Mouse (Mus musculus) heart, postnatal 25 days (tissue): ENCODE results near the gene Iltifb. TPM values are rescaled to one million over a fixed set of nuclear protein-coding genes. Genes with fewer than 3 reads are reported as not detected.
"Not testable (repeated sequence)": the region's sequence is repeated elsewhere in the genome, so short reads cannot be mapped to it uniquely, and the experiment has no call there.

Source experiments
- DNase-seq: peaks from one replicate; pipeline ENCODE4 v3.0.0; 2022; ENCODE audit warnings: low spot score
- intact Hi-C: fragments of 180-260 bp; cut with DNase I; formaldehyde crosslinking; loops from one replicate; pipeline ENCODE4 v1.15.1; 2025
- total RNA-seq, 2 experiments: library from RNA; stranded (reverse); gene quantifications; 2 replicates each; pipeline ENCODE4 v1.2.3; 2021

Gene Iltifb
- not detected for total RNA-seq

DNA sequence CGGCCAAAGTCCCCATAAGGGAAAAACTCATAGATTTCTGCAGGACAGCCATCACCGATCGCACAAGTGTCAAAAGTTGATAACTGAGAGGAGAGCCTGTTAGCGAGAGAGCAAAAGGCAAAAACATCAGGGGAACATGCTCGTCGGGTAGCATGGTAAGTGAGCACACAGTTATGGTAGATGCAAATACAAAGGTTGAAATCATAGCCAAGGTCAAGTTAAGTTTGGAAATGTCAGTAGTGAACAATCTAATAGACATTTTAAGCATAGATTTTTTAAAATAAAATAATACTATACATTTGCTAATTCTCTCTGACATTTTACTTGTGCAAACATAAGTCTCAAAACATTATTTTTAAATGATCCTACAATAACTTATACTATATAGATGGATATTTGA, at the start of gene Iltifb:
Gene Iltifb (minus strand): TSS at position 101 of the 400 bp plus-strand sequence.
- intact Hi-C loops: no loop called here

DNA sequence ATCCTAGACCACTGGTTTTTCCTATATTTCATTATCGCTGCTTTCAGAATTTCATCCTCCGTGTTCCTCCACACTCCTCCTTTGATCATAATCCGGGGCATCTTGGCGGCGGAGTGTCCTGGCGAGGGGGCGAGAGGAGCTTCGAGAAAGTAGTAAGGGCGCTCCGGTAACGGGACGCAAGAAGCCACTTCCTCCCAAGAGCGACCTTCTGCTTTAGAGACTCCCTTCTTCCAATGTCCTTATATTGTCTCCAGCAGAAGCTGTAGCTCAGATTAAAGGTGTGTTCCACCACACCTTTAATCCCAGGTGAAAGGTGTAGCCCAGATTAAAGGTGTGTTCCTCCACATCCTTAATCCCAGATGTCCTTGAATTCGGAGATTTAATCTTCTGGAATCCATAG, 48.3 kb upstream of the Iltifb start, which contains the start of gene Gm9046:
Gene Gm9046 (minus strand): TSS at position 101 of the 400 bp plus-strand sequence.
- DNase-seq, intact Hi-C loops: not testable (repeated sequence)

More for the DNA sequence above, at the start of gene Iltifb:
- no peak for DNase-seq

DNA sequence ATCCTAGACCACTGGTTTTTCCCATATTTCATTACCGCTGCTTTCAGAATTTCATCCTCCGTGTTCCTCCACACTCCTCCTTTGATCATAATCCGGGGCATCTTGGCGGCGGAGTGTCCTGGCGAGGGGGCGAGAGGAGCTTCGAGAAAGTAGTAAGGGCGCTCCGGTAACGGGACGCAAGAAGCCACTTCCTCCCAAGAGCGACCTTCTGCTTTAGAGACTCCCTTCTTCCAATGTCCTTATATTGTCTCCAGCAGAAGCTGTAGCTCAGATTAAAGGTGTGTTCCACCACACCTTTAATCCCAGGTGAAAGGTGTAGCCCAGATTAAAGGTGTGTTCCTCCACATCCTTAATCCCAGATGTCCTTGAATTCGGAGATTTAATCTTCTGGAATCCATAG, 42.9 kb upstream of the Iltifb start, which contains the start of gene Gm9045:
Gene Gm9045 (minus strand): TSS at position 101 of the 400 bp plus-strand sequence.
- intact Hi-C loops, DNase-seq: not testable (repeated sequence)

DNA sequence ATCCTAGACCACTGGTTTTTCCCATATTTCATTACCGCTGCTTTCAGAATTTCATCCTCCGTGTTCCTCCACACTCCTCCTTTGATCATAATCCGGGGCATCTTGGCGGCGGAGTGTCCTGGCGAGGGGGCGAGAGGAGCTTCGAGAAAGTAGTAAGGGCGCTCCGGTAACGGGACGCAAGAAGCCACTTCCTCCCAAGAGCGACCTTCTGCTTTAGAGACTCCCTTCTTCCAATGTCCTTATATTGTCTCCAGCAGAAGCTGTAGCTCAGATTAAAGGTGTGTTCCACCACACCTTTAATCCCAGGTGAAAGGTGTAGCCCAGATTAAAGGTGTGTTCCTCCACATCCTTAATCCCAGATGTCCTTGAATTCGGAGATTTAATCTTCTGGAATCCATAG, 37.5 kb upstream of the Iltifb start, which contains the start of gene Gm9044:
Gene Gm9044 (minus strand): TSS at position 101 of the 400 bp plus-strand sequence.
- intact Hi-C loops, DNase-seq: not testable (repeated sequence)

DNA sequence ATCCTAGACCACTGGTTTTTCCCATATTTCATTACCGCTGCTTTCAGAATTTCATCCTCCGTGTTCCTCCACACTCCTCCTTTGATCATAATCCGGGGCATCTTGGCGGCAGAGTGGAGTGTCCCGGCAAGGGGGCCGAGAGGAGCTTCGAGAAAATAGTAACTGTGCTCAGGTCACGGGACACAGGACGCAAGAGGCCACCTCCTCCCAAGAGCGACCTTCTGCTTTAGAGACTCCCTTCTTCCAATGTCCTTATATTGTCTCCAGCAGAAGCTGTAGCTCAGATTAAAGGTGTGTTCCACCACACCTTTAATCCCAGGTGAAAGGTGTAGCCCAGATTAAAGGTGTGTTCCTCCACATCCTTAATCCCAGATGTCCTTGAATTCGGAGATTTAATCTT, 32.0 kb upstream of the Iltifb start, which contains the start of gene Gm9040:
Gene Gm9040 (minus strand): TSS at position 101 of the 400 bp plus-strand sequence.
- intact Hi-C loops: not testable (repeated sequence)

DNA sequence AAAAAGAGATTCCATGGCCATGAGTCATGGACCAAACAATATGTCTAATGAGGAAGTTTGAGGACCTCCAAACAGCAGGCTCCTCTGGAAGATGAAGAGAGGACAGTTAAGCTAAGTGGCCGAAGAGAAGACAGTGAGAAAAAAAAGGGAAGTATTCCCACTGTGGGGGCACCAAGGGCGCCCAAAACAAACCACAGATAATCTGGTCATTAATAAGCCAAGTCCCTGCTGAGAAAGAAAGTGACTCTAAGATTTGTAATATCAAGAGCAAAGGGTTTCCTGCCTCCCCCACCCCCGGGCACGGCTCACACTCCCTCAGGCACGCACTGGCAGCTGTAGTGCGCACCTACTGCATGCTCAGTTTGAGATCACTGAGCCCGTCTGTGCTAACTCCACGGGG, 24.2 kb upstream of the Iltifb start:
- intact Hi-C loops: no loop called here
- no peak for DNase-seq

More for the DNA sequence above, 32.0 kb upstream of the Iltifb start, which contains the start of gene Gm9040:
- DNase-seq: not testable (repeated sequence)

DNA sequence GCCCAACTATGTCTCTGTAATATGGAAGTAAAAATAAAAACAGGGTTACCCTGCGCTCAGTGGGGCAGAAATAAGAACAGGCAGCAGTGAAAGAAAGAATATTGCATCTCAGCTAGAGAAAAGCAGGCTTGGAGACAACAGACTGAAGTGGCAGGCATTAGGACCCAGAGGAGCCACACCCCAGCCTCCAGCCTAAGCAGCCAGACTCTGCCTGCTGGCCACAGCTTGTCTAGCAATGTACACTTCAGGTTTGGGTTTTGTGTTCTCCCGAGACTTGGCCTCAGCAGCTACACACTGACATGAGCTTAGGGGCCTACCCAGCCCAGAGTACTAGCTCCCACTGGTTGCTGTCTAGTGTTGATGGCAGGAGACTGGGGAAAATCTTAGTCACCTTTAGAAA, 7.3 kb upstream of the Iltifb start:
- intact Hi-C loops, DNase-seq: not testable (repeated sequence)

DNA sequence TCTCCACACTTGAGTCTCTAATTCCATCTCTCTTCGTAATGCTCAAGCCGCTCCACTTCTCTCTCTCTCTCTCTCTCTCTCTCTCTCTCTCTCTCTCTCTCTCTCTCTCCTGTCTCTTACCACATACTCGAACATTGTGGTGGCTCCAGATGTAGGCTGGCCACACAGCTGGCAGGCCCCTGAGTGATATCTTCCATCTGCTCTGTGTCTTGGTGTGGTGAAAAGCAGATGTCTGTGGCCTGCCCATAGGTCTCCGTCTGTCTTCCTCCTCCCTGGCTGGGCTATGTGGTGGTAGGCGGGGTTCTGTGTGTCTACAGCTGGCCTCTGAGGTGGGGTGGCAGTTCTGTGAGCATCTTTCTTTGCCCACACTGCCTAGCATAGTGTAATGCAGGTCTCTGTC, 11.8 kb downstream of the Iltifb start:
- intact Hi-C loops, DNase-seq: not testable (repeated sequence)

DNA sequence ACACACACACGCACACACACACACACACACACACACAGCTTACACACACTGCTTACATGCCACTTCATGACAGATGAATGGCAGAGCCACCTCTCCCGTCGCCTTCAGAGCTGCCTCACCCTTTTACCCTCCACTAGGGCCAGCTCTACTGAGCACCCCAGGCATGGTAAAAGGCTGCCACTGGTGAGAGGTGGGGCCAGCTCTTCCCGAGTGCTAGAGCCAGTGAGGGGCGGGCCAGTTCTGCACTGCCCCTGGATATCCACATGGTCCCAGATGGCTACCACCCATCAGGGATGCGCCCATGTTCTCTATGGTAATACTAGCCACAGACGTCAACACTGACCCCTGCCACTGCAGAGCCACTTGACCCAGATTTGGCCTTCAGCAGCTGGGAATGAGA, 12.3 kb downstream of the Iltifb start:
- intact Hi-C loops, DNase-seq: not testable (repeated sequence)

DNA sequence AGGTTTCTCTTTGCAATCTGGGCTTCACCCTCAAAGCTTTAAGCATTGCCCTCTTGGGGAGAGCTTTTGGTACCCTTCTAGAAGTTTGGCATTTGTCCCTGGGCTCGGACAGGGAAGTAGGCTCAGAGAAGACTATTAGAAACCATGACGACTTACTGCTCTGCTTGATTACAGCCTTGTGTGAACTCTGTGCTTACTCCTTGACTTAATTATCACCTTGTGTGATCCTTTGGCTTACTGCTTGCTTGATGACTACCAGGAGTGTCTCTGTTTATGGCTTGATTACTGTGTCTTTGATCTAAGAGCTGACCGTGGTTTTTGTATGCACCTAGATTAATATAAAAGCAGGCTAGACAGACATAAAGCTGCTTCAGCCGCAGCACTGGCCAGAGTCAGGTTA, 16.8 kb downstream of the Iltifb start:
- intact Hi-C loops, DNase-seq: not testable (repeated sequence)

DNA sequence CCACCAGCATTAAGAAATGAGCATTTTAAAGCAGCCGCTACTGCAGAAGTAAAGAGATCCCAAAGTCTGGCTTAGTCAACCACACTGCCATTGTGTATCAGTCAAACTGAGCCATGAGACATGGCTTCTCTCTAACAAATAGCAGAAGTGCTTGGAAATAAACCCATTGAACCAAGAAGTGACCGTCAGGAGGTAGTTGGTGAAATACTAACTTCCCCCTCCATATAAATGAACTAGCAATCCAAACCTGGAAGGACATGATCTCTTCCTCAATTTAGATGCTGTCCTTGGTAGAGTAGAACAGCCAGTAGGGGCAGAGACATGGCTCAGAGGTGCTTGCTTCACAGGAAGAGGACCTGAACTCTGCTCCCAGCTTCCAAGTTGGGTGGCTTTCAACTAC, 23.4 kb downstream of the Iltifb start:
- DNase-seq, intact Hi-C loops: not testable (repeated sequence)

DNA sequence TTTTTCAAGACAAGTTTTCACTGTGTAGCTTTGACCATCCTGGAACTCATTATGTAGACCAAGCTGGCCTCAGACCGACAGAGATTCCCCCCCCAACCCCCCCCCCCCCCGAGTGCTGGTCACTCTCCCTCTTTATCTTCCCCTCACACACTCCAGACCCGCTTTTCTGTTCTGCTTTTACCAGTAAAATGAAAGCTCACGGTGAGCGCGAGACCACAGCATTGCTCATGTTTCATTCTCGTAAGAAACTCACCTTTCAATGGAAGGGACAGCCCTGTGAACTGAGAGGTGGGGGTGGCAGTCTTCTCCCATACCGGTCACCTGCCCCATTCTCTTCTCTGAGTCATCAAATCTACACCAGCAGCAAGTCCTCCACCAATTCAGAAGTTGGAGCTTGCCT, 26.0 kb downstream of the Iltifb start:
- DNase-seq, intact Hi-C loops: not testable (repeated sequence)

DNA sequence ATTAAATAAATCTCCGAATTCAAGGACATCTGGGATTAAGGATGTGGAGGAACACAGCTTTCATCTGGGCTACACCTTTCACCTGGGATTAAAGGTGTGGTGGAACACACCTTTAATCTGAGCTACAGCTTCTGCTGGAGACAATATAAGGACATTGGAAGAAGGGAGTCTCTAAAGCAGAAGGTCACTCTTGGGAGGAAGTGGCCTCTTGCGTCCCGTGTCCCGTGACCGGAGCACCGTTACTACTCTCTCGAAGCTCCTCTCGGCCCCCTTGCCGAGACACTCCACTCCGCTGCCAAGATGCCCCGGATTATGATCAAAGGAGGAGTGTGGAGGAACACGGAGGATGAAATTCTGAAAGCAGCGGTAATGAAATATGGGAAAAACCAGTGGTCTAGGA, 36.5 kb downstream of the Iltifb start, which contains the start of gene Gm32802:
Gene Gm32802 (plus strand): TSS at position 301 of the 400 bp plus-strand sequence.
- DNase-seq, intact Hi-C loops: not testable (repeated sequence)

DNA sequence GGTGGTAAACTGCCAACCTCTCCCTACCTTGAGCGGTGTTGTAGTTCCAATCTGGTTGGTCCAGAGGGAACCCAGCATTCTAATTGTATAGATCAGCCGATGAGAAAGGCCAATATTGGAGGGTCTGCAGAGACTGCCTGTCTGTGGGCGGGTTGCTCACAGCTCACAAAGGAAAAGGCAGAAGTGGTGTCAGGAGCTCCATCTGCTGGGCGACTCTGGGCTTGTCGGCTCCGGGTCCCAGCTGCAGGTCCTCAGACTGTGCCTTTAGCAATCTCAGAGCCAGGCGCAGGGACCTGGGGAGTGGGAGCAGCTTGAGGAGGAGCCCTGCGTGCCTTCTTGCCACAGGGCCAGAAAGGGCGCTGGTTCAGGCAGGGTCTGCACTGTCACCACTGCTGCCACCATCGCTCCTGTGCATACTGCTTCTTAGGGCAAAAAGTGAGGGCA, 44.0 kb downstream of the Iltifb start:
- intact Hi-C loops: no loop called here

DNA sequence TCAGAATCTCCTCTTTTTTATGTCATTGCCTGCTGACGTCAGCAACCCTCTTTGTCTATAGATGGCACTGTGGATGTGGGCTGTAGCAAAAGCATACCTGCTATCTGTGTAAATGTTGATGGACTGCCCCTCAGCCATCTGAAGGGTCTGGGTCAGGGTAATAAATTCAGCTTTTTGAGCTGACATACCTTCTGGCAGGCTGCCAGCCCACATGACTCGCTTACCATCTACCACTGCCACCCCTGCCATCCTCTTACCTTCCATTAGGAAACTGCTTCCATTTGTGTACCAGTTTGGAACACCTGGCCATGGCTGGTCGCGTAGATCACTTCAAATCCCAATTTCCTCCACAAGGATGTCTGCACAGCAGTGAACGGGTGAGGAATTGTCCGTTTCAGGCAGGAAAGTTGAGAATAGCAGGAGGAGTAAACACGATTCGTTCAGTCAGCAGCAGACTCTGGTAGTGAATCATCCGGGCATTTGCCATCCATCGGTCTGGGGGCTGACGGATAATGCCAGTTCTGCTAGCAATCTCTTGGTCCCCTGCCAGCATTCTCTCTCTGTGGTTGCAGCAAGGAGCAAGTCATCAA, 45.7 kb downstream of the Iltifb start:
- DNase-seq, intact Hi-C loops: not testable (repeated sequence)

More for the DNA sequence above, 44.0 kb downstream of the Iltifb start:
- no peak for DNase-seq

DNA sequence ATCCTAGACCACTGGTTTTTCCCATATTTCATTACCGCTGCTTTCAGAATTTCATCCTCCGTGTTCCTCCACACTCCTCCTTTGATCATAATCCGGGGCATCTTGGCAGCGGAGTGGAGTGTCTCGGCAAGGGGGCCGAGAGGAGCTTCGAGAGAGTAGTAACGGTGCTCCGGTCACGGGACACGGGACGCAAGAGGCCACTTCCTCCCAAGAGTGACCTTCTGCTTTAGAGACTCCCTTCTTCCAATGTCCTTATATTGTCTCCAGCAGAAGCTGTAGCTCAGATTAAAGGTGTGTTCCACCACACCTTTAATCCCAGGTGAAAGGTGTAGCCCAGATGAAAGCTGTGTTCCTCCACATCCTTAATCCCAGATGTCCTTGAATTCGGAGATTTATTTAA, 54.2 kb downstream of the Iltifb start, which contains the start of gene Gm32717:
Gene Gm32717 (minus strand): TSS at position 101 of the 400 bp plus-strand sequence.
- DNase-seq, intact Hi-C loops: not testable (repeated sequence)

Other genes with a start within 250 kb of the Iltifb start
- 1 to 10 TPM; 2.4 to 3.9 TPM for gene Mdm1, start 153.2 kb downstream of the Iltifb start, total RNA-seq
- gene Il22, start 90.1 kb downstream of the Iltifb start, total RNA-seq: not detected
- gene Gm32717, start 54.3 kb downstream of the Iltifb start, total RNA-seq: under 1 TPM; 0.59 to 0.62 TPM
- under 1 TPM; 0.59 to 0.62 TPM for gene Gm32802, start 36.4 kb downstream of the Iltifb start, total RNA-seq
- gene Gm9040, start 31.9 kb upstream of the Iltifb start, total RNA-seq: not detected
- gene Gm9044, start 37.4 kb upstream of the Iltifb start, total RNA-seq: not detected
- not detected for gene Gm9045, start 42.8 kb upstream of the Iltifb start, total RNA-seq
- not detected for gene Gm9046, start 48.2 kb upstream of the Iltifb start, total RNA-seq
- gene Gm9048, start 53.6 kb upstream of the Iltifb start, total RNA-seq: not detected
- not detected for gene Gm9049, start 59.1 kb upstream of the Iltifb start, total RNA-seq
- not detected for gene Ifng, start 146.0 kb upstream of the Iltifb start, total RNA-seq